Mouse (Mus musculus) C2C12 (cell line): ENCODE measurements around the gene Ddx21.

ENCODE experiments used
- CEBPB ChIP-seq: IDR thresholded peaks from one replicate; pipeline ENCODE4 v1.6.1; 2011; ENCODE audit warnings: low read depth, mild to moderate bottlenecking, control low read depth, moderate library complexity
- CTCF ChIP-seq: IDR thresholded peaks from one replicate; pipeline ENCODE4 v1.5.1; 2011; ENCODE audit not compliant: control insufficient read depth, insufficient read depth, insufficient read length
- USF1 ChIP-seq: IDR thresholded peaks from one replicate; pipeline ENCODE4 v1.6.1; 2011; ENCODE audit warnings: low read depth, mild to moderate bottlenecking, control low read depth, moderate library complexity

- TF ChIP-seq CTCF = no peak
- no peak for TF ChIP-seq CEBPB
- TF ChIP-seq USF1 = no peak
These were observed 19.8 kb downstream of the Ddx21 start for GRCm38 (mm10) chr10:62582263-62582662.
